Mouse (Mus musculus) gonadal fat pad, adult 2 months (tissue): ENCODE measurements around the gene Dgkz. TPM values are rescaled to one million over a fixed set of nuclear protein-coding genes. Genes with fewer than 3 reads are reported as not detected.

Experiments
- DNase-seq: peaks from one replicate; pipeline ENCODE4 v3.0.0-alpha.2; 2012; ENCODE audit warnings: low read depth
- polyA plus RNA-seq: library from polyadenylated mRNA; depleted of rRNA; stranded (reverse); fragments of >200 nt; gene quantifications from 2 replicates; pipeline ENCODE4 v1.2.3, GENCODE M21; 2012

Dgkz gene
- polyA plus RNA-seq, 1 experiment, result 84.2 TPM

GRCm38 (mm10) chr2:91960459-91960858 lies 15.2 kb downstream of the Dgkz start:
- no peak for DNase-seq

- no peak for DNase-seq
These were observed 15.9 kb downstream of the Dgkz start for GRCm38 (mm10) chr2:91959544-91960410.

- DNase-seq, result no peak
These were observed 16.8 kb downstream of the Dgkz start for GRCm38 (mm10) chr2:91958701-91959457.

GRCm38 (mm10) chr2:91958049-91958448 lies 17.6 kb downstream of the Dgkz start:
- DNase-seq, result no peak

- DNase-seq, result no peak
These were observed 18.6 kb downstream of the Dgkz start for GRCm38 (mm10) chr2:91957096-91957495.

GRCm38 (mm10) chr2:91955875-91956274 lies 19.8 kb downstream of the Dgkz start:
- no peak for DNase-seq

GRCm38 (mm10) chr2:91955121-91955591 lies 20.5 kb downstream of the Dgkz start:
- DNase-seq, result no peak

GRCm38 (mm10) chr2:91953825-91954224 lies 21.8 kb downstream of the Dgkz start:
- no peak for DNase-seq

GRCm38 (mm10) chr2:91950275-91951085 lies 25.2 kb downstream of the Dgkz start:
- DNase-seq, result peak; percentile 83

- no peak for DNase-seq
These were observed 26.0 kb downstream of the Dgkz start for GRCm38 (mm10) chr2:91949411-91950274.

GRCm38 (mm10) chr2:91948792-91949241 lies 26.8 kb downstream of the Dgkz start:
- no peak for DNase-seq

GRCm38 (mm10) chr2:91948151-91948509 lies 27.5 kb downstream of the Dgkz start:
- no peak for DNase-seq

- peak; percentile 77 for DNase-seq
These were observed 28.1 kb downstream of the Dgkz start for GRCm38 (mm10) chr2:91947397-91948150.

- no peak for DNase-seq
These were observed 28.8 kb downstream of the Dgkz start for GRCm38 (mm10) chr2:91946836-91947235.

GRCm38 (mm10) chr2:91945483-91945882 lies 30.2 kb downstream of the Dgkz start, which contains the start of gene Gm9821:
Gene Gm9821, plus strand, starts transcription at chr2:91945703.
- no peak for DNase-seq

- DNase-seq, result no peak
These were observed 31.3 kb downstream of the Dgkz start for GRCm38 (mm10) chr2:91944170-91944950.

GRCm38 (mm10) chr2:91942356-91942755 lies 33.3 kb downstream of the Dgkz start:
- no peak for DNase-seq

- no peak for DNase-seq
These were observed 36.2 kb downstream of the Dgkz start for GRCm38 (mm10) chr2:91939303-91939935.

GRCm38 (mm10) chr2:91936154-91936553 lies 39.5 kb downstream of the Dgkz start:
- DNase-seq, result no peak
